Mouse (Mus musculus) heart, postnatal 36 days (tissue): ENCODE measurements around the gene Ccdc9b. TPM values are rescaled to one million over a fixed set of nuclear protein-coding genes. Genes with fewer than 3 reads are reported as not detected.

Experiments
- DNase-seq, 2 experiments: peaks; one replicate each; pipeline ENCODE4 v3.0.0; 2021 to 2022
- intact Hi-C: fragments of 180-260 bp; cut with DNase I; formaldehyde crosslinking; loops from one replicate; pipeline ENCODE4 v1.15.1; 2025
- total RNA-seq, 2 experiments: library from RNA; stranded (reverse); gene quantifications; 2 replicates each; pipeline ENCODE4 v1.2.3; 2021

Gene Ccdc9b
- 10 to 100 TPM; 24.1 to 28.3 TPM for total RNA-seq

DNA sequence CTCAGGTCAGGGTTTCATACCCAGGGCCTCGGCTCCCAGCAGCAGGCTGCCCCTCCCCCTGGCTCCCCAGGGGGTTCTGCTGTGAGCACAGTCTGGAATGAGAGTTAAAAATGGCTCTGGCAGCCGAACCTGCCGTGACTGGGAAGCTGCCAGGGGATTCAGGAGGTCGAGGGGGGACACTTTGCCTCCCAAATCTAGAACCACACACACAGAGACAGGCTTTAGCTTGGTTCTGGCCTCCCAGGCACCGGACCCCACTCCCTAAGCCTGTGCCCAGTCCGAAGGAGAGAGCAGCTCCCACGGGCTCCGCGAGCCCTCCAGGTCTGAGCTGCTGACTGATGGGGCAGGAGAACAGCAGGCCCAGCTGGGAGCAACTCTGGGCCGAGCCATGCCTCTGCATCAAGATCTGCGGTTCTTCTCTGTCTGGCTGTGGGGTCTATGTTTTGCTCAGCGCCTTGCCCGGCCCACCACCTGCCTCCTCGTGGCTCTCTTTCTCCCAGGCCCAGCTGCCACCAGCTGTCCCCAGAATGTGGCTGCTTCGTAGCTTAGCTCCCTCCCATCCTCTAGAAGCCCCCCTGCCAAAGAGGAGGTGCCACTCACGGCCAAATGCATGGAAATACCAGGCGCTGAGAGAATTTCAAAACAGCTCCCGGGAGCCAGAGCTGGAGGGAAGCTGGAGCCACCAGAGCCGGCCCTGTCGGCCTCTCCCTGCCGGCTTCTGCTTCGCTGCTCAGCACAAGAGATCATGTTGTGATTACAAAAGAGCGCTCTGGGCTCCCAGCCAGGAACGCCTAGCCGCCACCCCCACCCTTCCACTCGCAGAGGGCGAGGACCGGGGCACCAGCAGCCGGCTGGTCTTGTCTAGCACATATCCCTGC, at the start of gene Ccdc9b:
Ccdc9b (minus strand) TSS at position 756 of the 878 bp plus-strand sequence.
- intact Hi-C loops = loop anchor here (1.0 to 5.0 kb wide), 2 partner anchors 17 to 215 kb away; partner anchors contain the start of gene Inafm2
- DNase-seq = peak; percentile 88 to 92

GRCm38 (mm10) chr2:118810861-118811260, 48.4 kb upstream of the Ccdc9b start:
- DNase-seq = no peak
- intact Hi-C loops = no loop called here

GRCm38 (mm10) chr2:118806860-118807259, 44.4 kb upstream of the Ccdc9b start:
- intact Hi-C loops = loop anchor here (5.0 kb wide), 1 partner anchor 75 kb away; no protein-coding TSS in a partner anchor
- DNase-seq = peak; percentile 40 to 47

GRCm38 (mm10) chr2:118805756-118806155, 43.3 kb upstream of the Ccdc9b start:
- no peak for DNase-seq
- intact Hi-C loops = loop anchor here (5.0 kb wide), 1 partner anchor 77 kb away; no protein-coding TSS in a partner anchor

GRCm38 (mm10) chr2:118805137-118805536, 42.7 kb upstream of the Ccdc9b start:
- intact Hi-C loops = loop anchor here (5.0 kb wide), 1 partner anchor 77 kb away; no protein-coding TSS in a partner anchor
- no peak for DNase-seq

DNA sequence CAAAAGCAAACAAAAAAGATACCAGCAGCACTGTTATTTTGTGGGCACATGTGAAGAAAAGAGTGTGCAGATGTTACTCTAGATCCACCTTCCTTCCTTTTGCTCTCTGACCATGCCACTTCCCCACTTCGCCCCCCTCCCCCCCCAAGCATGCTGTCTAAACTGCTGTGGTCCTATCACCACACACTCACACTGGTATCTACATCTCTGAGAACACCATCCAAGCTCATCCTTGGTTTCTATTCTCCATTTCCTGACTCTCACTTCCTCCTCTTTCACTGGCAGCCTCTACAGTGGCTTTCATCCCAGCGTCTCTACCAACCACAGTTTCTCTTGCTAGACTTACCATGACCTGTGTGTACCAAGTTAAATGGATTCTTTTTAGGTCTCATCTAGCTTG, 42.0 kb upstream of the Ccdc9b start:
- DNase-seq = no peak
- intact Hi-C loops = no loop called here

- no peak for DNase-seq
- intact Hi-C loops = no loop called here
Measured at GRCm38 (mm10) chr2:118802542-118803118, 40.2 kb upstream of the Ccdc9b start.

DNA sequence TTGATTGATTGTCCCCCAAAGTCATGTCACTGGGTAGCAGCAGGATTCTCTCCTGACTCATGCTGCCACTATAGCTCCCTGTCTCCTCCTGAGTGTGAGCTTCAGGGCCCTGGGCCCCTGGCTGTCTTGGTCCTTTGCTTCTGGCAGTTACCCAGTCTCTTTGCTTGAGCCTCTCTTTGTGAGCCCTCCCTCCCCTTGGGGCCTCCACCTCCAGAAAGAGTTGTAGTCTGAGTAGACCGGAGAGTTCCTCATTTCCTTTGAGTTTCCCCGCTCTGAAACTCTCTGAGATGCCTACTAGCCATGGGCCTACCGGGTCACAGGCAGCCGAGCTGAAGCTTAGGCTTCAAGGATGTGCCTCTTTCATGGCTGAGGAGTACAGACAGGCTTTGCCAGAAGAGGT, 31.2 kb upstream of the Ccdc9b start:
- intact Hi-C loops = no loop called here
- no peak for DNase-seq

GRCm38 (mm10) chr2:118792259-118792613, 29.8 kb upstream of the Ccdc9b start:
- no peak for DNase-seq
- intact Hi-C loops = no loop called here

DNA sequence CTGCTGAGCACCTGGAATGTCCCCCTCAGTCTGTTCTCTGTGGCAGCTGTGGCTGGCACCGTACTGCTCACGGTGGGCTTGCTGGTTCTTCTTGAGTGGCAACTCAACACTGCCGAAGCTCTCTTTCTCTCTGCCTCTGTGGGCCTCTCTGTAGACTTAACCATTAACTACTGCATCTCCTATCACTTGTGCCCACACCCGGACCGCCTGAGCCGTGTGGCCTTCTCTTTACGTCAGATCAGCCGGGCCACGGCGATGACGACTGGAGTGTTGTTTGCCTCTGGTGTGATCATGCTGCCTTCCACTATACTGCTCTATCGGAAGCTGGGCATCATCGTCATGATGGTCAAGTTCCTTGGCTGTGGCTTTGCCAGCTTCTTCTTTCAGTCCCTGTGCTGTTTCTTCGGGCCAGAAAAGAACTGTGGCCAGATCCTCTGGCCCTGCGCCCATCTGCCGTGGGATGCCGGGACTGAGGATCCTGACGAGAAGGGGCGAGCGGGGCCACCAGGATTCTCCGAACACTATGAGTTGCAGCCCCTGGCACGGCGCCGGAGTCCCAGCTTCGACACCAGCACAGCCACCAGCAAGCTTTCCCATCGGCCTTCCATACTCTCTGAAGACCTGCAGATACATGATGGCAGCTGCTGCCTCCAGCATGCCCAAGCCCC, 29.3 kb upstream of the Ccdc9b start:
- intact Hi-C loops = no loop called here
- no peak for DNase-seq

DNA sequence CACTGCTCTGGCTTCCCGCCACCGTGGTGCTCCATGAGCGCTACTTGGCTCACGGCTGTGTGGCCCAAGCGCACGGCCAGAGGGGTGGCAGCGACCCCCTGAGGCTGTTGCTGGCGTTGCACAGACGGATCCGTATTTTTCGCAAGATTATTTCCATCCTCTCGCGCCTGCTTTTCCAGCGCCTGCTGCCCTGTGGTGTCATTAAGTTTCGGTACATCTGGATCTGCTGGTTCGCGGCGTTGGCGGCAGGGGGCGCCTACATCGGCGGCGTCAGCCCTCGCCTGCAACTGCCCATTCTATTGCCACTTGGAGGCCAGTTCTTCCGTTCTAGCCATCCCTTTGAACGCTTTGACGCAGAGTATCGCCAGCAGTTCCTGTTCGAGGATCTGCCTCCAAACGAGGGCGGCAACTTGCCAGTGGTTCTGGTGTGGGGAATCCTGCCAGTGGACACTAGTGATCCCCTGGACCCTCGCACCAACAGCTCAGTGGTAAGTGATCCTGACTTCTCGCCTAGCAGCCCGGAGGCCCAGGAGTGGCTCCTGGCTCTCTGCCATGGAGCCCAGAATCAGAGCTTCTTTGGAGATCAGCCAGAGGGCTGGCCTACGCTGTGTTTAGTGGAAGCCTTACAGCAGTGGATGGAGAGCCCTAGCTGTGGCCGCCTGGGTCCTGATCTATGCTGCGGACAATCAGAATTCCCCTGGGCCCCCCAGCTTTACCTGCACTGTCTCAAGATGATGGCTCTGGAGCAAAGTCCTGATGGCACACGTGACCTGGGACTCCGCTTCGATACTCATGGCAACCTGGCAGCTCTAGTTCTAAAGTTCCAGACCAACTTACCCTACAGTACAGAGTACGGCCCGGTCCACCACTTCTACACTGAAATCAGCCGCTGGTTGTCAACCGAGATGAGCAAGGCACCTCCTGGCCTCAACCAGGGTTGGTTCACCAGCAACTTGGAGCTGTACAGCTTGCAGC, 28.4 kb upstream of the Ccdc9b start:
- intact Hi-C loops = loop anchor here (1.0 kb wide), 1 partner anchor 92 kb away; no protein-coding TSS in a partner anchor
- peak; percentile 59 to 71 for DNase-seq

GRCm38 (mm10) chr2:118790221-118790550, 27.7 kb upstream of the Ccdc9b start:
- intact Hi-C loops = loop anchor here (1.0 kb wide), 1 partner anchor 93 kb away; no protein-coding TSS in a partner anchor
- DNase-seq = no peak

GRCm38 (mm10) chr2:118789501-118789900, 27.0 kb upstream of the Ccdc9b start:
- no peak for DNase-seq

GRCm38 (mm10) chr2:118786525-118786924, 24.1 kb upstream of the Ccdc9b start:
- intact Hi-C loops = no loop called here
- no peak for DNase-seq

More at GRCm38 (mm10) chr2:118789501-118789900, 27.0 kb upstream of the Ccdc9b start:
- intact Hi-C loops = no loop called here

DNA sequence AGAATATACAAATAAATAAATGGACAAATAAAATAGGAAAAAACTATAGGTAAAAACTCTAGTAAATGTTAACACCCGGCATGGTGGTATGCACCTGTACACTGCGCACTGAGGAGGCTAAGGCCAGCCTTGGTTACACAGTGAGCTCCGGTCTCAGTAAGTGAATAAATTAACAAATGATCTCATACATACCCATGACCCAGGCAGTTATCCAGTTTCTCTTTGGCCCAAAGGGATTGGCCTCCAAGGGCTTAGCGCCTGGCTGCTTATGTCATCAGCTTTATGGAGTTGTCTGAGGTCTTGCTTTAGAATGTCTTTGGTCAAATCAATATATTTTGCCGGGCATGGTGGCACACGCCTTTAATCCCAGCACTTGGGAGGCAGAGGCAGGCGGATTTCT, 21.2 kb upstream of the Ccdc9b start:
- intact Hi-C loops = no loop called here
- no peak for DNase-seq

GRCm38 (mm10) chr2:118783093-118783492, 20.6 kb upstream of the Ccdc9b start:
- intact Hi-C loops = no loop called here
- DNase-seq = no peak

GRCm38 (mm10) chr2:118782303-118782702, 19.8 kb upstream of the Ccdc9b start:
- intact Hi-C loops = no loop called here
- DNase-seq = no peak

- no peak for DNase-seq
- intact Hi-C loops = no loop called here
Measured at GRCm38 (mm10) chr2:118781115-118781514, 18.7 kb upstream of the Ccdc9b start.

DNA sequence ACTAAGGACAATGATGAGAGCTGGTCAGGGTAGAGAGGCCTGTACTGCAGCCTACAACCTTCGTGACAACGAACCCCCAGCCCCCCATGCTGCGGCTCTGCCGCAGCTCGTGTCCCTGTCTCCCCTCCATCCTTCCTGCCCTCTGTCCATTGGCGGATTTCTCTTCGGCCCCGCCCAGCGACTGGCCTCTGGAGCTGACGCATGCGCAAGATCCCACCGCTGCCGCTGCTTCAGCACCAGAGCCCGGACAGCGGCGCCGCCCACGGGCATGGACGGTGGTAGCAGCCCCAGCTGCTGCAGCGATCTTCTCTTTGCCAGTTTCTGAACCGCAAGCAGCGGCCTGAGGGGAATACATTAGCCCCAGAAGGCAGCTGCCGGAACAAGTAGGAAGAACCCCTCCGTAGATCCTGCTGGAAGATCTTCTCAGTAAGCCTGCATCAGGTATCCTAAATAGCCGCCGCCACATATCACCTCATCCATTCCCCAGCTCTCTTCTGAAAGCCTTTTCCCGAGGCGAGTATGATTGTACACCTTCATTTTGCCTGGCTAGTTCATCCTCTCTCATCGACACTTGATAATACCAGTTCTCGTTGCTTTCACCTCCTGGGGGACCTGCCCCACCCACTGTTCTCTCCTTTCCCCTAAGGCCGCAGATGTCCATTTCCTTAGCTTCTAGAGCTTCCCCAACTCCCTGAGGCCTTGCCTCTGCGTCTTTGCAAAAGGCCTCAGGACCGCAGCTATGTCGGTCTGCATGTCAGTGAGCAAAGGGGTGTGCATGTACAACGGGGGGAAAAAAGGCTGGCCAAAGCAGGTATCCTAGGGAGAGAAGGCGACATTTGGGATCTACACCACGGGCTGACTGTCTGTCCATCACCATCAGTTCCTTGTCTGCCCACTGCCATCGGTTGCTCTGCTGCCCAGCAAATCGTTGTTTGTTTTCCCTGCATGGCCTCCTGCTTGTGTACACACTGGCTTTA, 17.3 kb upstream of the Ccdc9b start, which contains the start of gene Disp2:
Disp2 (plus strand) TSS at position 216 of the 977 bp plus-strand sequence.
- intact Hi-C loops = loop anchor here (1.0 kb wide), 1 partner anchor 36 kb away; no protein-coding TSS in a partner anchor
- DNase-seq = peak; percentile 89 to 92
